Mouse (Mus musculus) right cerebral cortex, postnatal 4 days (tissue): ENCODE data around the gene Tmem74b.

Source experiments
- DNase-seq: peaks from one replicate; pipeline ENCODE4 v3.0.0-alpha.2; 2022

Tmem74b gene

GRCm38 (mm10) chr2:151742850-151743679 is 41.3 kb downstream of the Tmem74b start:
- DNase-seq, result no peak

- DNase-seq, result no peak
Observed at GRCm38 (mm10) chr2:151743845-151744244, 42.0 kb downstream of the Tmem74b start, which contains the start of gene Psmf1. Psmf1 (minus strand) TSS chr2:151744186.

- peak; percentile 78 for DNase-seq
Observed at GRCm38 (mm10) chr2:151747847-151748705, 46.3 kb downstream of the Tmem74b start.

GRCm38 (mm10) chr2:151751330-151751729 is 49.5 kb downstream of the Tmem74b start:
- no peak for DNase-seq

- DNase-seq, result no peak
Observed at GRCm38 (mm10) chr2:151756277-151757061, 54.7 kb downstream of the Tmem74b start.

- DNase-seq, result no peak
Observed at GRCm38 (mm10) chr2:151757451-151757850, 55.6 kb downstream of the Tmem74b start.

GRCm38 (mm10) chr2:151758806-151759353 is 57.1 kb downstream of the Tmem74b start:
- DNase-seq, result no peak
